Mouse (Mus musculus): ENCODE results near the gene Gm3776.
"Not testable (repeated sequence)": the region's sequence is repeated elsewhere in the genome, so short reads cannot be mapped to it uniquely, and the experiment has no call there.

Gene Gm3776

DNA sequence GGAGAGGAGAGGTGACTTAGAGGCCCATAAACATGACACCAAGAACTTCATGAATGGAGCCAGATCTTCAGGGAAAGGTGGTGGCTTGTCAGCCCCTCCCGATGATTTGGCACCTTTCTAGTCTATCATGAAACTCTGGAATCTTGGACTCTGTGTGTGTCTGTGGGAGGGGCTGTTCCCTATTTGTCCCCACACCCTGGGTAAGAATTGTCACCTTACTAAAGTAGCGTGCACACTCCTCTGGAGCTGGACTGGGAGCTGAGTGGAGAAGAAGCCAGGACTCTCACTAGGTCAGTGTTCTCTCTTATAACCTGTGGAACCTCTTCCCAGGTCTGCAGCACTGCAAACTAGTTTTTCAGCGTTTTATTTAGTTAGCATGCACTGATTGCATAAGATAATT, at the start of gene Gm3776:
TSS of gene Gm3776 (plus strand) at position 216 of the 400 bp plus-strand sequence.
- peak in 1 of 2 experiments; percentile 35 for DNase-seq (ENCODE audit: inconsistent age in 2 of 2, low spot score in 1 of 2)

DNA sequence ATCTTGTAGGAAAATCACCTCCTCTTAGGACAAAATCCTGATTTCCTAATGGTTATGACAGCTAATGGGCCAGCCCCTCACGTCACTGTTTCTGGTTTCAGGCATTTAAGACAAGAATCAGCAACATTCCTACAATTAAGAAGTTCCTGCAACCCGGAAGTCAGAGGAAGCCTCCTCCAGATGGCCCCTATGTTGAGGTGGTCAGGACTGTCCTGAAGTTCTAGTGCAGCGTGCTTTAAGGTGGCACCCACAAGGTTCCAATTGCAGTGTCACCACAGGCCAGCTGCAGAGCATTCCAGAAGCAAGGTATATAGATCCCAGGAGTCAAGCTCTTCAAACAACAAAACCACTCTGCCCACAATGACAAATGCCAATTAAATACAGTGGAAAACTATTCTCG, 48.0 kb upstream of the Gm3776 start:
- no peak for DNase-seq (ENCODE audit: inconsistent age in 2 of 2, low spot score in 1 of 2)

DNA sequence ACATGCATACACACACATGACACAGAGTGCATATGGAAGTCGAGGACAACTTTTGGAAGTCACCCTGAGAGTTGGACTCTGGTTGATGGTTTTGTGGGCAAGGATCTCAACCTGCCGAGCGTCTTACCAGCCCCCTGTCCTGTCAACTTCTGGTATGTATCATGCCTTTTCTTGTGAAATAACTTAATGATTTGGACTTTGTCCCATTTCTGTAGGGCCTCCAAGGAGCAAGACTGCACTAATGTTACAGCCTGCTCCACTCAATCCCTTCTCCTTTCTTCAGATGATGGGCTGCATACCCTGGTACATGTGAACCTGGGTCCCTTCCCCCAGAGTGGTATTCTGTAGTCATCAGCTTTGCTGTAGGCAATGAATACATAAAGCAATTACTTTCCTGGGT, 46.9 kb upstream of the Gm3776 start:
- DNase-seq (ENCODE audit: inconsistent age in 2 of 2, low spot score in 1 of 2) = no peak

DNA sequence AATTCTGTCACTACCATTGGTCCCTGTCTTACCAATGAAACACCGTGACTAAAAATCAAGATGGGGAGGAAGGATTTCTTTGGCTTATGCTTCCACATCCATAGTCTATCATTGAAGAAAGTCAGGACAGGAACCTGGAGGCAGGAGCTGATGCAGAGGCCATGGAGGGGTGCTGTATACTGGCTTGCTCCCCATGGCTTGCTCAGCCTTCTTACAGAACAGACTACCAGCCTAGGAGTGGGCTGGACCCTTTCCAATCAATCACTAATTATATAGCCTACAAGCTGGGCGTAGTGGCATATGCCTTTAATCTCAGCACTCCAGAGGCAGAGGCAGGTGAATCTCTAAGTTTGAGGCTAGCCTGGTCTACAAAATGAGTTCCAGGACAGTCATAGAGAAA, 46.1 kb upstream of the Gm3776 start:
- DNase-seq (ENCODE audit: inconsistent age in 2 of 2, low spot score in 1 of 2) = no peak

DNA sequence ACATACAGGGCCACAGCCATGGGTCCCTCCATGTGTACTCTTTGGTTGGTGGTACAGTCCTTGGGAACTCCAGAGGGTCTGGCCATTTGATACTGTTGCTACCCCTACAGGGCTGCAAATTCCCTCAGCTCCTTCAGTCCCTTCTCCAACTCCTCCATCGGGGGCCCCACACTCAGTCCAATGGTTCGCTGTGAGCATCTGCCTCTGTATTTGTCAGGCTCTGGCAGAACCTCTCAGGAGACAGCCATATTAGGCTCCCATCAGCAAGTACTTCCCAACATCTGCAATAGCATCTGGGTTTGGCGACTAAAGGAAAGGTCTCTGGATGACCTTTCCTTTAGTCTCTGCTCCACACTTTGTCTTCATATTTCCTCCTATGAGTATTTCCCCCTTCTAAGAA, 45.4 kb upstream of the Gm3776 start:
- no peak for DNase-seq (ENCODE audit: inconsistent age in 2 of 2, low spot score in 1 of 2)

DNA sequence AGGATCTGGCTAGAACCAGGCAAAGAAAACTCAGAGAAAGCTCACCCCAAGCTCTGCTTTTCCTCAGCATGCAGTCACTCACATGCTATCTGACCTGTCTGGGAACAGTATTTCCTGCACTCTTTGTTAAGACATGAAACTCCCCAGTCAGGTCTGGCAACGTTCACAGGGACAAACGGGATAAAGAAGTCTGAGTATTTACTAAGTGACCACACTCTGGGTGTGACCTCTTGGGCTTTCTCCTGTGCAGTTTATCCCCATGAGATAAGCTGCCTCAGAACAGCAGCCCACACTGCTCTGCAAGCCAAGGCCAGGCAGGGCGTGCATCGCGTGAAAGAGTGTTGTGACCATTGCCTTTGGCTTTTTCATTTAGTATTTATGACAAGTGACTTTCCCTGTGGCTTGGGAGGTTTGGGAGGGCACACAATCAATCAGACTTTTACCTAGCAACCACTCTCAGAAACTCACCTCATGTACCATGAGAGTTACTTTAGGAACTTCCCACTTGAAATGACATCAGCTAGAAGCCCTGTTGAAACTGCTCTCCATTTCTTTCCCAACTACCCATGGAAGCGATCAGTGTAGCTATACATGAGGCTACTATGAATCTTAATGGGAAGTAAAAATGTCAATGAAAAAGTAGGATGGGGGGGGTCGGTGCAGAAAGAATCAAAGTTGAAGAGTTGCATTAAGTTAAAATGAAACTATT, 44.4 kb upstream of the Gm3776 start:
- DNase-seq (ENCODE audit: inconsistent age in 2 of 2, low spot score in 1 of 2) = peak; percentile 31 to 61

DNA sequence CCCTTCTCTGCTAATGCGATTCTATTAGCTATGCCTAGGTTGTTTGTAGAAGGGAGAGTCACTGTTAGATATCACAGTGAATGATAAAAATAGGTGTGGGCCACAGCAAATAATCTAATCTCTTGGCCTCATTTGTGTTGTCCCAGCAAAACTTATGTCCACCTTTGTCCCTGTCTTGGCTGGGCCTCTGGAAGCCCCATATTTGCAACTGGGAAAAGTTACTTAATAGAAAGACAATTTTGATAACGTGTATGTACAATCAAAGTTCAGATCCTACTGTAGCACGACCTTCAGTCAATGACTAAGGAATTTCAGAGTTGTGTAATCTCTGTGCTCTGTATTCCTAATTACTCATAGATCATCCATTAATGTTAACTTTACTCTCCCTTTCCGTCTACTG, 39.9 kb upstream of the Gm3776 start:
- peak in 1 of 2 experiments; percentile 70 for DNase-seq (ENCODE audit: inconsistent age in 2 of 2, low spot score in 1 of 2)

DNA sequence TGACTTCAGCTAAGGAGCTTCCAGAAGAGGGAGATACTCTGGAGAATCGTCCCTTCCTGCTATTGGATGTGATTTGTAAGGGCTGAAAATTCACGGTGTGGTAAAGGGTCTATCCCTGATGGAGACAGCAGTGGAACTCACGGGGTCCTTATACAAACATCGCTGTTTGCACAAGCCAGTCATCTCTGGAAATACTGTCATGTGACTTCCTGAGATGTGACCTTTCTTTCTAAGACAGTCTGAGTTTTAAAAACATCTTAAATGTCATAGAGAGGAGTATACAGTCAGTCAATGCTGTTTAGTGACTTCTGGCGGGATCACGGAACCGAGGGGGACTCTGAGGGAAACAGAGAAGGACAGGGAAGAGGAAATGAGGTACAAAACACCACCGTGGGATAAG, 34.3 kb upstream of the Gm3776 start:
- DNase-seq (ENCODE audit: inconsistent age in 2 of 2, low spot score in 1 of 2) = no peak

DNA sequence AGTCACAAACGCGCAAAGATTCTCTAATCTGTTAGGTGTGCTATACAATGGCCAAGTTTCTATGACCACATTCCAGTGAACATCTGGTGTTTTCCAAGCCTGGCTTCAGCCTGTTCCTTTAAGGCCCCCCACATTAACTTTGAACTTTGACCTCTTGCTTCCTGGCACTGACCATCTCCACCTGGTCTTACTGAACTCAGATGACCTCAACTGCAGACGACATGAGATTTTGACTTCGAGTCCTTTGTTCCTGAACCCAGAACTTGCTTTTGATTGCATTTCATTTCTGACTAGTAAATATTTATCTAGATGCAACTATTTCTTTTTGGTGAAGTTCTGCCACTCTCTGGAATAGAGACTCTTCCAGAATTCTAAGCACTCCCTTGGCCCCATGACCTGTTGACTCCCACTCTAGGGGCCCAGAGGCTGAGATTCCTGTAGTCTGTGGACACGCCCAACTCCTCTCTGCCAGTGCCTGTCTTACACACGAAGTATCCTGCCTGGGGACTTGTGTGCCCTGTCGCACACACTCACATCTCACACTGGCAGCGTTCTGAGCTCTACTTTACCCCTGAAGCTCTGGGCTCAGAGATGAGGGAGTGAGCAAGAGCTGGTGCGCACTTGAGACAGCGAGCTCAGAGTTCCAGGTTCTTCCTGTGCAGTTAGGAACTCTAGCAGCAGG, 33.6 kb upstream of the Gm3776 start:
- no peak for DNase-seq (ENCODE audit: inconsistent age in 2 of 2, low spot score in 1 of 2)

DNA sequence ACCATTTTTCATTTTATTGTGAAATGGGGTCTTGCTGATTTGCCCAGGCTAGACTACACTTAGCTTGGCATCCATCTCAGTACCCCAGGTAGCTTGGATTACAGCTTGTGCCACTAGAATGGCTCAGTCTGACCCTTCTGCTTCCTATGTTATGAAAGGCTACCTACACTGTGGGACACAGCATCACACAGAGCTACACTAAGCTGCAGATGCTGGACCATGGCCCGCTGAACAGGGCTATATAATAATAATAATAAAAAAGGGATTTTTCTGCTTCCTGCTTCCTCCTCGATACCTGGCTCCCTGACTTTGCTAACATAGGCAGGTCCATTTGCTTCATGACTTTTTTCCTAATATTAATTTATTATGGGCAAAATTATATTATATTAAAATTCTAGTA, 32.5 kb upstream of the Gm3776 start:
- no peak for DNase-seq (ENCODE audit: inconsistent age in 2 of 2, low spot score in 1 of 2)

DNA sequence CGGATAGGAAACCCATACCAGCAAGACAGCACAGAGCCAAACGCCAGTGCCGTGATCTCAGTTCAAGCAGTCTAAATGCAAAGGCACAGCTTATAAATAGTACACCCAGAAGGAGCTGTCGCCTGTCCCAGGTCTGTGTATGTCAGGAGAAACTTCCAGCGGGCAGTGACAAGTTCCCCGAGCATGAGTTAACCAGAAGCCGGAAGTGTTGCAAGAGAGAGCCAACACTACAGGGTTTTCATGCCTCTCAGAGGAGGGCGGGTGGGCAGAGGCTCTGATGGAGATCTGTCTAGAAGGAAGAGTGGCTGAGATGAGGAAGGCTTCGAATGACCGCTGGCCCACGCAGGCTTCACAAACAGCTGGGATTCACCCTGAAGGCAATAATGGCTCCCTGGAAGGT, 31.6 kb upstream of the Gm3776 start:
- DNase-seq (ENCODE audit: inconsistent age in 2 of 2, low spot score in 1 of 2) = no peak

DNA sequence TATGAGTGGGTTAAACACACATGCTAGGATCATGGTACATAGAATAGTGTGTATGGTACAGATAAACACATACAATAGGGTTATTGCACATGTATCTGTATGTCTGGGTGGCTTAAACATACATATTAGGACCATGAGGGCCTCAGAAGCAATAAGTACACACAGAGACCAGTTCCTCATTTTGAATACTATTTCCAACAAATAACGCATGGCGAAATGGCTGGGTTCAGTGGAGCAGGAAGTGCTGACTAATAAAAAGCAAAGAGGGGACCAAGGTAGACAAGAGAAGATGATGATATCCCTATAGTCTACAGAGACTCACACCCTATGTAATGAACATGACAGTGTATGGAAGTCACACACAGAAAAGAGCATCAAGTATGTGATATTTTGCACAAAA, 28.8 kb upstream of the Gm3776 start:
- no peak for DNase-seq (ENCODE audit: inconsistent age in 2 of 2, low spot score in 1 of 2)

DNA sequence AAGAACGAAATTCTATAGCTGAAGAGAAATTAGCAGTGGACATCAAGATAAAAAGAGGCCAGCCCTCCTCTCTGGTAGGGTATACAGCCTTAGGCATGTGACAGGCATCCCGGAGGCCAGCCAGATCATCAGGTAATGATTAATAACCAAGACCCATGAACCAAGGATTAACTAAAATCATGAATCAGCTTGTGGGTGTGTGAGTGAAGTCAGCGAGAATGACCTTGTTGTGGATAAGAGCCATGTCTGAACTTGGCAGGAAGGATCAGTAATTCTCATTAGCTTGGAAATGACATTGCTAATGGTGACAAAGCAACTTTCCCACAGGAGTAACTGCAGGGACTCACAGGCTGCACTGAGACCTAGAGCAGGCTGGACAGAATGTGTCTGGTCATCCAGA, 27.3 kb upstream of the Gm3776 start:
- DNase-seq (ENCODE audit: inconsistent age in 2 of 2, low spot score in 1 of 2) = peak; percentile 42 to 74

DNA sequence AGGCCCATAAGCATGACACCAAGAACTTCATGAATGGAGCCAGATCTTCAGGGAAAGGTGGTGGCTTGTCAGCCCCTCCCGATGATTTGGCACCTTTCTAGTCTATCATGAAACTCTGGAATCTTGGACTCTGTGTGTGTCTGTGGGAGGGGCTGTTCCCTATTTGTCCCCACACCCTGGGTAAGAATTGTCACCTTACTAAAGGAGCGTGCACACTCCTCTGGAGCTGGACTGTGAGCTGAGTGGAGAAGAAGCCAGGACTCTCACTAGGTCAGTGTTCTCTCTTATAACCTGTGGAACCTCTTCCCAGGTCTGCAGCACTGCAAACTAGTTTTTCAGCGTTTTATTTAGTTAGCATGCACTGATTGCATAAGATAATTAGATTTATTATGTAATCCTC, 26.5 kb upstream of the Gm3776 start, which contains the start of gene Gsta1:
TSS of gene Gsta1 (plus strand) at position 196 of the 400 bp plus-strand sequence.
- not testable (repeated sequence) for DNase-seq (ENCODE audit: inconsistent age in 2 of 2, low spot score in 1 of 2)

DNA sequence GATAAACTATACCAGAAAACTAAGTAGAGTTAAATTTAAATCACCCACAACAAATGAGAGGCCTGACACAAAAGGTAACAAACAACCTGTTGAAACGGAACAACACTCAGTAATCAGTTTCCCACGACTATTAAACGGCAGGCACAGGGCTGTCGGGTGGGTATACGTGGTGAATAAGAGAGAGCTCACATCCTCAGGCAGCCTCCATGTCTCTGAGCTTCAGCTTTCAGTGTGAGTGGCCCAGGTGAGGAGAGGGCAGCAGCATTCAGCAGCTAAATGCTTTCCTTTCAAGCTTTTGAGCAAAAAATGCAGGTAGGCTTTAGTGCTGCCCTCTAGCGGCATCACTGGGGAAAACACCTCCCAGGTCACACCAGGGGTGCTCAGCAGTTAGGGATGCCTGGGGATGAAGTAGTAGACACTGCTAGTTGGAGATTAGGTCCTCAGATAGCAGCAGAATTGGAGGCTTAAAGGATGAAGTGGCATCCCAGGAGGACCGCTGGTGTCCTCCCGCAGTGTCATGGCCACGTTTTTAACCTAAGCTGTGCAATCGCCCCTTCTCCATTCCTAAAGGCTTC, 23.7 kb upstream of the Gm3776 start:
- DNase-seq (ENCODE audit: inconsistent age in 2 of 2, low spot score in 1 of 2) = not testable (repeated sequence)

DNA sequence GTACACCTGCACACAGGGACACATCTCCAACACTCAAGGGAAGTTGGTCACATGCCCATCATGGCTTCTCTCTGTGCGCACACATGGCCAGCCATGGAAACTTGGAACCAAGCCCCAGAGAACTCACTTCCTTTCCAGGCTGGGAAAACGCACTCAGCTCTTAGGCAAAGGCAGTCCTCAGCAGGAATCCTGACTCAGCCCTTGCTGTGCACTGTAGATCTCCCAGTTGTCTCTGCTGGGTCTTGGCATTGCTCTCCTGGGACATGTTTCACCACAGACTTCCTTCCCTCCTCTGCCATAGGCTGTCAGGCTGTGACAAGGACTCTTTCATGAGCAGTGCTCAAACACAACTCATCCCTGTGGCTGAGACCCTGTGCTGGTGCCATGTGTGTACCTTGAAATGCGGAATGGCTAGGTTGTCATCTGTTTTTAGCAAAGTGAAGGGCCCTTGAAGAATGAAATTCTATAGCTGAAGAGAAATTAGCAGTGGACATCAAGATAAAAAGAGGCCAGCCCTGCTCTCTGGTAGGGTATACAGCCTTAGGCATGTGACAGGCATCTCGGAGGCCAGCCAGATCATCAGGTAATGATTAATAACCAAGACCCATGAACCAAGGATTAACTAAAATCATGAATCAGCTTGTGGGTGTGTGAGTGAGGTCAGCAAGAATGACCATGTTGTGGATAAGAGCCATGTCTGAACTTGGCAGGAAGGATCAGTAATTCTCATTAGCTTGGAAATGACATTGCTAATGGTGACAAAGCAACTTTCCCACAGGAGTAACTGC, 1.1 kb upstream of the Gm3776 start:
- peak; percentile 17 to 78 for DNase-seq (ENCODE audit: inconsistent age in 2 of 2, low spot score in 1 of 2)

DNA sequence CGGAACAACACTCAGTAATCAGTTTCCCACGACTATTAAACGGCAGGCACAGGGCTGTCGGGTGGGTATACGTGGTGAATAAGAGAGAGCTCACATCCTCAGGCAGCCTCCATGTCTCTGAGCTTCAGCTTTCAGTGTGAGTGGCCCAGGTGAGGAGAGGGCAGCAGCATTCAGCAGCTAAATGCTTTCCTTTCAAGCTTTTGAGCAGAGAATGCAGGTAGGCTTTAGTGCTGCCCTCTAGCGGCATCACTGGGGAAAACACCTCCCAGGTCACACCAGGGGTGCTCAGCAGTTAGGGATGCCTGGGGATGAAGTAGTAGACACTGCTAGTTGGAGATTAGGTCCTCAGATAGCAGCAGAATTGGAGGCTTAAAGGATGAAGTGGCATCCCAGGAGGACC, 2.8 kb downstream of the Gm3776 start:
- DNase-seq (ENCODE audit: inconsistent age in 2 of 2, low spot score in 1 of 2) = peak; percentile 29 to 77

DNA sequence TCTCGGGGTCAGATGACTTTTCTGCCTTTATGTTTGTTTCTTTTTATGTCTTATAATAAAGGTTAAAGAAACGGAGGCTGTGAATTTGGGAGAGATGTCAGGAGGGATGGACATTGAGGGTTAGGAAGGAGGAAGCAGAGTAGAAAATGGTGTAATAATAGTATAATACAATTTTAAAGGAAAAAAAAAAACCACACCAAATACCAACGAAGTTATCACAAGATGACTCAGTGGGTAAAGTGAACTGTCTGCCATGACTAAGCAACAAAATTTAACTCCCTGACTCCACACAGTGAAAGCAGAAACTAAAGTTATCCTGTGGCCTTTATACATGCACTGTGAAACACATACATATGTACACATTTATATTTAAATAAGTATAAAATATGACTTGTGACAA, 14.0 kb downstream of the Gm3776 start:
- DNase-seq (ENCODE audit: inconsistent age in 2 of 2, low spot score in 1 of 2) = peak in 1 of 2 experiments; percentile 18

DNA sequence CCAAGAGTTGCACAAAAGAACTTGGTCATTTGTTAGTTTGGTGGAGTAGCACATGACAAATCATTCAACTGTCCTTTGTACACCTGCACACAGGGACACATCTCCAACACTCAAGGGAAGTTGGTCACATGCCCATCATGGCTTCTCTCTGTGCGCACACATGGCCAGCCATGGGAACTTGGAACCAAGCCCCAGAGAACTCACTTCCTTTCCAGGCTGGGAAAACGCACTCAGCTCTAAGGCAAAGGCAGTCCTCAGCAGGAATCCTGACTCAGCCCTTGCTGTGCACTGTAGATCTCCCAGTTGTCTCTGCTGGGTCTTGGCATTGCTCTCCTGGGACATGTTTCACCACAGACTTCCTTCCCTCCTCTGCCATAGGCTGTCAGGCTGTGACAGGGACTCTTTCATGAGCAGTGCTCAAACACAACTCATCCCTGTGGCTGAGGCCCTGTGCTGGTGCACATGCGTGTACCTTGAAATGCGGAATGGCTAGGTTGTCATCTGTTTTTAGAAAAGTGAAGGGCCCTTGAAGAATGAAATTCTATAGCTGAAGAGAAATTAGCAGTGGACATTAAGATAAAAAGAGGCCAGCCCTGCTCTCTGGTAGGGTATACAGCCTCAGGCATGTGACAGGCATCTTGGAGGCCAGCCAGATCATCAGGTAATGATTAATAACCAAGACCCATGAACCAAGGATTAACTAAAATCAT, 25.2 kb downstream of the Gm3776 start:
- peak; percentile 21 to 76 for DNase-seq (ENCODE audit: inconsistent age in 2 of 2, low spot score in 1 of 2)

DNA sequence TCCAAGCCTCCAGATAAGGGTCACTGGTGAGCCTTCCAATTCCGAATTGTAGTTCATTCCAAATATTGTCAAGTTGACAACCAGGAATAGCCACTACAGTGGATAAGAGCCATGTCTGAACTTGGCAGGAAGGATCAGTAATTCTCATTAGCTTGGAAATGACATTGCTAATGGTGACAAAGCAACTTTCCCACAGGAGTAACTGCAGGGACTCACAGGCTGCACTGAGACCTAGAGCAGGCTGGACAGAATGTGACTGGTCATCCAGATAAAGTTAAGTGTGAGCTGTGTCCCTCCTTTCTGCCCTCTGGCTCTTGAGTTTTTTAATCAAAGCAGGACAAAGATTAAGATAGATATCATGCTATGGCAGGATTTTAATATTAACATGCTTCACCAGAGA, 32.1 kb downstream of the Gm3776 start:
- not testable (repeated sequence) for DNase-seq (ENCODE audit: inconsistent age in 2 of 2, low spot score in 1 of 2)

DNA sequence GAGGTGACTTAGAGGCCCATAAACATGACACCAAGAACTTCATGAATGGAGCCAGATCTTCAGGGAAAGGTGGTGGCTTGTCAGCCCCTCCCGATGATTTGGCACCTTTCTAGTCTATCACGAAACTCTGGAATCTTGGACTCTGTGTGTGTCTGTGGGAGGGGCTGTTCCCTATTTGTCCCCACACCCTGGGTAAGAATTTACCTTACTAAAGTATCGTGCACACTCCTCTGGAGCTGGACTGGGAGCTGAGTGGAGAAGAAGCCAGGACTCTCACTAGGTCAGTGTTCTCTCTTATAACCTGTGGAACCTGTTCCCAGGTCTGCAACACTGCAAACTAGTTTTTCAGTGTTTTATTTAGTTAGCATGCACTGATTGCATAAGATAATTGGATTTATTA, 32.8 kb downstream of the Gm3776 start, which contains the start of gene Gm10639:
TSS of gene Gm10639 (plus strand) at position 201 of the 400 bp plus-strand sequence.
- not testable (repeated sequence) for DNase-seq (ENCODE audit: inconsistent age in 2 of 2, low spot score in 1 of 2)
